Mouse (Mus musculus): ENCODE data around the gene Cdh15.

GRCm38 (mm10) chr8:122912871-122913270 lies 65.1 kb downstream of the Cdh15 start:
- no peak for TF ChIP-seq CTCF (IDR thresholded peaks at IDR 0.05; ENCODE audit: insufficient read depth, low read depth, low read length)
- no peak for TF ChIP-seq POLR2A (IDR thresholded peaks at IDR 0.05; ENCODE audit: insufficient read depth, low read depth, low read length)

Data from olfactory bulb, adult 2 months (tissue).